Mouse (Mus musculus) liver, embryonic 14.5 days (tissue): ENCODE data around the gene Arrb1.

Experiments
- CTCF ChIP-seq: IDR thresholded peaks from 2 replicates; pipeline ENCODE4 v1.5.1; 2016; ENCODE audit warnings: antibody characterized with exemption, low read depth, control low read depth
- EP300 ChIP-seq: IDR thresholded peaks from 2 replicates; pipeline ENCODE4 v1.6.1; 2016; ENCODE audit warnings: antibody characterized with exemption, low read depth

- TF ChIP-seq CTCF (no peak), EP300 (no peak)
Measured at GRCm38 (mm10) chr7:99565325-99565881, 30.1 kb downstream of the Arrb1 start.
